Mouse (Mus musculus): ENCODE results near the gene Pde1a.

Gene Pde1a

GRCm38 (mm10) chr2:80128861-80129698 lies at the start of gene Pde1a:
Gene Pde1a, minus strand, starts transcription at chr2:80129458.
- no peak for DNase-seq (ENCODE audit: low read depth)

GRCm38 (mm10) chr2:80178608-80179280 lies 49.5 kb upstream of the Pde1a start:
- DNase-seq (ENCODE audit: low read depth) = no peak

- no peak for DNase-seq (ENCODE audit: low read depth)
These were observed 48.9 kb upstream of the Pde1a start for GRCm38 (mm10) chr2:80178154-80178553.

GRCm38 (mm10) chr2:80168103-80168502 lies 38.8 kb upstream of the Pde1a start:
- peak; percentile 21 for DNase-seq (ENCODE audit: low read depth)

GRCm38 (mm10) chr2:80158784-80159183 lies 29.5 kb upstream of the Pde1a start:
- DNase-seq (ENCODE audit: low read depth) = peak; percentile 55

GRCm38 (mm10) chr2:80158196-80158595 lies 28.9 kb upstream of the Pde1a start:
- no peak for DNase-seq (ENCODE audit: low read depth)

- DNase-seq (ENCODE audit: low read depth) = no peak
These were observed 20.8 kb upstream of the Pde1a start for GRCm38 (mm10) chr2:80150019-80150418.

GRCm38 (mm10) chr2:80149332-80149731 lies 20.1 kb upstream of the Pde1a start:
- no peak for DNase-seq (ENCODE audit: low read depth)

GRCm38 (mm10) chr2:80135076-80135475 lies 5.8 kb upstream of the Pde1a start:
- no peak for DNase-seq (ENCODE audit: low read depth)

- no peak for DNase-seq (ENCODE audit: low read depth)
These were observed 3.4 kb upstream of the Pde1a start for GRCm38 (mm10) chr2:80132677-80133076.

- no peak for DNase-seq (ENCODE audit: low read depth)
These were observed 2.6 kb downstream of the Pde1a start for GRCm38 (mm10) chr2:80126663-80127062.

GRCm38 (mm10) chr2:80086891-80087290 lies 42.4 kb downstream of the Pde1a start:
- peak; percentile 42 for DNase-seq (ENCODE audit: low read depth)

GRCm38 (mm10) chr2:80080090-80080821 lies 49.0 kb downstream of the Pde1a start:
- peak; percentile 56 for DNase-seq (ENCODE audit: low read depth)

GRCm38 (mm10) chr2:80079618-80080017 lies 49.6 kb downstream of the Pde1a start:
- DNase-seq (ENCODE audit: low read depth) = no peak

- no peak for DNase-seq (ENCODE audit: low read depth)
These were observed 52.9 kb downstream of the Pde1a start for GRCm38 (mm10) chr2:80076323-80076722.

GRCm38 (mm10) chr2:80074531-80074930 lies 54.7 kb downstream of the Pde1a start:
- no peak for DNase-seq (ENCODE audit: low read depth)

GRCm38 (mm10) chr2:80074046-80074445 lies 55.2 kb downstream of the Pde1a start:
- no peak for DNase-seq (ENCODE audit: low read depth)

GRCm38 (mm10) chr2:80073426-80073825 lies 55.8 kb downstream of the Pde1a start:
- no peak for DNase-seq (ENCODE audit: low read depth)

- DNase-seq (ENCODE audit: low read depth) = no peak
These were observed 59.5 kb downstream of the Pde1a start for GRCm38 (mm10) chr2:80069745-80070144.

- DNase-seq (ENCODE audit: low read depth) = no peak
These were observed 62.8 kb downstream of the Pde1a start for GRCm38 (mm10) chr2:80066449-80066848.

- DNase-seq (ENCODE audit: low read depth) = no peak
These were observed 73.2 kb downstream of the Pde1a start for GRCm38 (mm10) chr2:80056062-80056461.

- DNase-seq (ENCODE audit: low read depth) = no peak
These were observed 75.2 kb downstream of the Pde1a start for GRCm38 (mm10) chr2:80054042-80054441.

All from 416B (cell line).